Mouse (Mus musculus) small intestine, adult 2 months (tissue): Measurements from ENCODE around the gene Nrg3.
"Not testable (repeated sequence)": the region's sequence is repeated elsewhere in the genome, so short reads cannot be mapped to it uniquely, and the experiment has no call there.

Experiments used
- CTCF ChIP-seq: fragments of 200-500 bp; IDR thresholded peaks from 2 replicates; pipeline ENCODE4 v1.5.1; 2012; ENCODE audit warnings: low read depth, mild to moderate bottlenecking, control low read depth, inconsistent platforms, low read length, moderate library complexity, mixed read lengths; ENCODE audit not compliant: insufficient replicate concordance, insufficient read length; ENCODE audit errors: extremely low read depth
- POLR2A ChIP-seq: fragments of 200-500 bp; IDR thresholded peaks from 2 replicates; pipeline ENCODE4 v1.6.1; 2012; ENCODE audit warnings: low read depth, mild to moderate bottlenecking, control low read depth, inconsistent platforms, low read length, moderate library complexity

- TF ChIP-seq POLR2A, CTCF: not testable (repeated sequence)
These were observed 356.2 kb downstream of the Nrg3 start for GRCm38 (mm10) chr14:39116522-39117231.
